Mouse (Mus musculus) ES-Bruce4 (cell line): ENCODE measurements around the gene Lck. TPM values are rescaled to one million over a fixed set of nuclear protein-coding genes. Genes with fewer than 3 reads are reported as not detected.

Experiments
- H3K27ac ChIP-seq: 2 replicates; pipeline ENCODE4 v1.5.1; 2012; ENCODE audit warnings: low read length, inconsistent platforms; ENCODE audit not compliant: insufficient read depth
- H3K27me3 ChIP-seq: 2 replicates; pipeline ENCODE4 v1.6.1; 2012; ENCODE audit warnings: mild to moderate bottlenecking, low read length, inconsistent platforms; ENCODE audit not compliant: control insufficient read depth, poor library complexity, insufficient read depth, severe bottlenecking
- H3K36me3 ChIP-seq: 2 replicates; pipeline ENCODE4 v1.6.1; 2012; ENCODE audit warnings: inconsistent platforms, mild to moderate bottlenecking, low read length, moderate library complexity; ENCODE audit not compliant: control insufficient read depth, poor library complexity, insufficient read depth, severe bottlenecking
- H3K4me1 ChIP-seq: one replicate; pipeline ENCODE4 v1.8.1; 2011; ENCODE audit warnings: low read length; ENCODE audit not compliant: control insufficient read depth, insufficient read depth
- H3K4me3 ChIP-seq: 2 replicates; pipeline ENCODE4 v1.5.1; 2011; ENCODE audit warnings: low read depth, mild to moderate bottlenecking, low read length
- H3K9ac ChIP-seq: 2 replicates; pipeline ENCODE4 v1.6.1; 2012; ENCODE audit warnings: low read depth, mild to moderate bottlenecking, inconsistent platforms; ENCODE audit not compliant: poor library complexity, severe bottlenecking
- H3K9me3 ChIP-seq: replicated peaks from 2 replicates; pipeline ENCODE4 v1.6.1; 2012; ENCODE audit warnings: mild to moderate bottlenecking, low read length, inconsistent platforms; ENCODE audit not compliant: control insufficient read depth, poor library complexity, insufficient read depth, severe bottlenecking
- CTCF ChIP-seq: IDR thresholded peaks from one replicate; pipeline ENCODE4 v1.8.1; 2011; ENCODE audit warnings: low read depth, low read length
- EP300 ChIP-seq: IDR thresholded peaks from 2 replicates; pipeline ENCODE4 v1.6.1; 2011; ENCODE audit warnings: low read depth, low read length; ENCODE audit not compliant: insufficient read depth
- POLR2A ChIP-seq: IDR thresholded peaks from one replicate; pipeline ENCODE4 v1.8.1; 2011; ENCODE audit warnings: low read length; ENCODE audit not compliant: insufficient read depth
- polyA plus RNA-seq: library from polyadenylated mRNA; stranded (reverse); fragments of >200 nt; gene quantifications from 2 replicates; pipeline ENCODE4 v1.2.4, GENCODE M21; 2011; ENCODE audit warnings: low read depth; ENCODE audit not compliant: missing spikeins, insufficient read depth, insufficient read length

Gene Lck
- polyA plus RNA-seq, 1 experiment: 20.1 TPM

- H3K9me3 ChIP-seq: no peaks in the 10 kb centered on the region
- H3K9ac ChIP-seq: peak within 1 kb of the TSS; percentile 76
- no peaks in the 10 kb centered on the region for H3K27me3 ChIP-seq
- TF ChIP-seq EP300 (0 out of 2 replicates have a peak, but pooled peaks have one; percentile 13), POLR2A (peak; percentile 96), CTCF (no peak)
- H3K4me1 ChIP-seq: peaks cover 2% of the 10 kb centered on the region
- H3K4me3 ChIP-seq: peak within 1 kb of the TSS; percentile 85
- no peaks in the 10 kb centered on the region for H3K36me3 ChIP-seq
- H3K27ac ChIP-seq: peak within 1 kb of the TSS; percentile 34
These were observed 45.6 kb upstream of the Lck start, which contains the start of gene Iqcc for GRCm38 (mm10) chr4:129618786-129619691. Iqcc (minus strand) TSS chr4:129619099.

- no peaks in the 10 kb centered on the region for H3K9me3 ChIP-seq
- TF ChIP-seq POLR2A (no peak), CTCF (no peak), EP300 (no peak)
- no peaks in the 10 kb centered on the region for H3K36me3 ChIP-seq
- no peaks in the 10 kb centered on the region for H3K27me3 ChIP-seq
- no peak overlapping the region for H3K27ac ChIP-seq
- H3K9ac ChIP-seq: peak overlapping the region; percentile 76
- peaks cover 2% of the 10 kb centered on the region for H3K4me1 ChIP-seq
- H3K4me3 ChIP-seq: peak overlapping the region; percentile 85
These were observed 44.6 kb upstream of the Lck start for GRCm38 (mm10) chr4:129618031-129618430.

- no peaks in the 10 kb centered on the region for H3K4me1 ChIP-seq
- H3K4me3 ChIP-seq: no peak overlapping the region
- no peak overlapping the region for H3K9ac ChIP-seq
- no peaks in the 10 kb centered on the region for H3K27me3 ChIP-seq
- no peak overlapping the region for H3K27ac ChIP-seq
- no peaks in the 10 kb centered on the region for H3K36me3 ChIP-seq
- H3K9me3 ChIP-seq: no peaks in the 10 kb centered on the region
- TF ChIP-seq CTCF (no peak), EP300 (no peak), POLR2A (no peak)
These were observed 43.7 kb upstream of the Lck start for GRCm38 (mm10) chr4:129617121-129617641.

GRCm38 (mm10) chr4:129616631-129617030 lies 43.2 kb upstream of the Lck start:
- Histone ChIP-seq H3K4me3 (no peak overlapping the region), H3K9ac (no peak overlapping the region), H3K27me3 (no peaks in the 10 kb centered on the region), H3K9me3 (no peaks in the 10 kb centered on the region), H3K27ac (no peak overlapping the region), H3K36me3 (no peaks in the 10 kb centered on the region), H3K4me1 (no peaks in the 10 kb centered on the region)
- TF ChIP-seq POLR2A (no peak), CTCF (no peak), EP300 (no peak)

- no peak overlapping the region for H3K4me3 ChIP-seq
- H3K9ac ChIP-seq: no peak overlapping the region
These were observed 42.4 kb upstream of the Lck start for GRCm38 (mm10) chr4:129615801-129616290.

GRCm38 (mm10) chr4:129614093-129614492 lies 40.7 kb upstream of the Lck start, which contains the start of gene Dcdc2b:
Dcdc2b (minus strand) TSS chr4:129614257.
- peaks cover 8% of the 10 kb centered on the region for H3K4me1 ChIP-seq
- H3K27me3 ChIP-seq: no peaks in the 10 kb centered on the region
- H3K36me3 ChIP-seq: no peaks in the 10 kb centered on the region
- H3K27ac ChIP-seq: no peak within 1 kb of the TSS
- no peak within 1 kb of the TSS for H3K4me3 ChIP-seq
- no peak within 1 kb of the TSS for H3K9ac ChIP-seq
- no peaks in the 10 kb centered on the region for H3K9me3 ChIP-seq
- no peak for TF ChIP-seq CTCF
- TF ChIP-seq EP300: no peak
- TF ChIP-seq POLR2A: no peak

More at GRCm38 (mm10) chr4:129615801-129616290, 42.4 kb upstream of the Lck start:
- H3K27ac ChIP-seq: no peak overlapping the region
- no peaks in the 10 kb centered on the region for H3K36me3 ChIP-seq
- H3K27me3 ChIP-seq: no peaks in the 10 kb centered on the region
- TF ChIP-seq EP300: no peak
- no peak for TF ChIP-seq POLR2A
- no peaks in the 10 kb centered on the region for H3K4me1 ChIP-seq
- H3K9me3 ChIP-seq: no peaks in the 10 kb centered on the region
